Mouse (Mus musculus): ENCODE data around the gene Gm4353. TPM values are rescaled to one million over a fixed set of nuclear protein-coding genes. Genes with fewer than 3 reads are reported as not detected.
"Not testable (repeated sequence)": the region's sequence is repeated elsewhere in the genome, so short reads cannot be mapped to it uniquely, and the experiment has no call there.

Gene Gm4353
- 1 to 10 TPM; 3.7 to 4.7 TPM for total RNA-seq (2021)
- long read RNA-seq, result 0 reads

GRCm38 (mm10) chr7:116084366-116084765 is at the start of gene Gm4353:
Gm4353 (minus strand) TSS chr7:116084635.
- DNase-seq (ENCODE audit: low spot score in 2 of 2), result not testable (repeated sequence)

- DNase-seq (ENCODE audit: low spot score in 2 of 2), result peak; percentile 86 to 88
Observed at GRCm38 (mm10) chr7:116132078-116132477, 47.6 kb upstream of the Gm4353 start.

GRCm38 (mm10) chr7:116131390-116131789 is 47.0 kb upstream of the Gm4353 start:
- peak in 1 of 2 experiments; percentile 36 for DNase-seq (ENCODE audit: low spot score in 2 of 2)

GRCm38 (mm10) chr7:116129374-116129773 is 44.9 kb upstream of the Gm4353 start:
- DNase-seq (ENCODE audit: low spot score in 2 of 2), result no peak

- no peak for DNase-seq (ENCODE audit: low spot score in 2 of 2)
Observed at GRCm38 (mm10) chr7:116128286-116128685, 43.9 kb upstream of the Gm4353 start.

- DNase-seq (ENCODE audit: low spot score in 2 of 2), result no peak
Observed at GRCm38 (mm10) chr7:116127052-116127451, 42.6 kb upstream of the Gm4353 start.

GRCm38 (mm10) chr7:116125671-116126070 is 41.2 kb upstream of the Gm4353 start:
- DNase-seq (ENCODE audit: low spot score in 2 of 2), result no peak

GRCm38 (mm10) chr7:116124057-116124456 is 39.6 kb upstream of the Gm4353 start:
- DNase-seq (ENCODE audit: low spot score in 2 of 2), result no peak

- DNase-seq (ENCODE audit: low spot score in 2 of 2), result no peak
Observed at GRCm38 (mm10) chr7:116123597-116123985, 39.2 kb upstream of the Gm4353 start.

GRCm38 (mm10) chr7:116122981-116123596 is 38.7 kb upstream of the Gm4353 start:
- DNase-seq (ENCODE audit: low spot score in 2 of 2), result peak; percentile 33 to 51

- no peak for DNase-seq (ENCODE audit: low spot score in 2 of 2)
Observed at GRCm38 (mm10) chr7:116121202-116121601, 36.8 kb upstream of the Gm4353 start.

GRCm38 (mm10) chr7:116120737-116121136 is 36.3 kb upstream of the Gm4353 start:
- no peak for DNase-seq (ENCODE audit: low spot score in 2 of 2)

- no peak for DNase-seq (ENCODE audit: low spot score in 2 of 2)
Observed at GRCm38 (mm10) chr7:116119306-116119857, 34.9 kb upstream of the Gm4353 start.

- DNase-seq (ENCODE audit: low spot score in 2 of 2), result no peak
Observed at GRCm38 (mm10) chr7:116115991-116116390, 31.6 kb upstream of the Gm4353 start.

- DNase-seq (ENCODE audit: low spot score in 2 of 2), result no peak
Observed at GRCm38 (mm10) chr7:116115216-116115930, 30.9 kb upstream of the Gm4353 start.

- no peak for DNase-seq (ENCODE audit: low spot score in 2 of 2)
Observed at GRCm38 (mm10) chr7:116111546-116111945, 27.1 kb upstream of the Gm4353 start.

- DNase-seq (ENCODE audit: low spot score in 2 of 2), result peak in 1 of 2 experiments; percentile 6
Observed at GRCm38 (mm10) chr7:116110661-116111060, 26.2 kb upstream of the Gm4353 start.

GRCm38 (mm10) chr7:116103091-116103490 is 18.7 kb upstream of the Gm4353 start:
- no peak for DNase-seq (ENCODE audit: low spot score in 2 of 2)

GRCm38 (mm10) chr7:116099952-116100528 is 15.6 kb upstream of the Gm4353 start:
- DNase-seq (ENCODE audit: low spot score in 2 of 2), result no peak

GRCm38 (mm10) chr7:116093466-116093850 is 9.0 kb upstream of the Gm4353 start:
- no peak for DNase-seq (ENCODE audit: low spot score in 2 of 2)

- peak; percentile 94 for DNase-seq (ENCODE audit: low spot score in 2 of 2)
Observed at GRCm38 (mm10) chr7:116092710-116093465, 8.5 kb upstream of the Gm4353 start.

Data from layer of hippocampus, postnatal 10 days (tissue).